Mouse (Mus musculus) ES-E14 (cell line): ENCODE measurements around the gene Nfe2.

ENCODE experiments used
- CHD2 ChIP-seq: IDR thresholded peaks from 2 replicates; pipeline ENCODE4 v1.6.1; 2014; ENCODE audit warnings: mild to moderate bottlenecking, low read depth, low read length, inconsistent platforms
- HCFC1 ChIP-seq: IDR thresholded peaks from 2 replicates; pipeline ENCODE4 v1.6.1; 2012; ENCODE audit warnings: low read length, inconsistent platforms, borderline replicate concordance; ENCODE audit not compliant: insufficient read depth
- ZC3H11A ChIP-seq: IDR thresholded peaks from 2 replicates; pipeline ENCODE4 v1.6.1; 2012; ENCODE audit warnings: low read depth, mild to moderate bottlenecking, inconsistent platforms, low read length, borderline replicate concordance
- ZNF384 ChIP-seq: IDR thresholded peaks from 2 replicates; pipeline ENCODE4 v1.6.1; 2012; ENCODE audit warnings: low read depth, low read length, inconsistent platforms

DNA sequence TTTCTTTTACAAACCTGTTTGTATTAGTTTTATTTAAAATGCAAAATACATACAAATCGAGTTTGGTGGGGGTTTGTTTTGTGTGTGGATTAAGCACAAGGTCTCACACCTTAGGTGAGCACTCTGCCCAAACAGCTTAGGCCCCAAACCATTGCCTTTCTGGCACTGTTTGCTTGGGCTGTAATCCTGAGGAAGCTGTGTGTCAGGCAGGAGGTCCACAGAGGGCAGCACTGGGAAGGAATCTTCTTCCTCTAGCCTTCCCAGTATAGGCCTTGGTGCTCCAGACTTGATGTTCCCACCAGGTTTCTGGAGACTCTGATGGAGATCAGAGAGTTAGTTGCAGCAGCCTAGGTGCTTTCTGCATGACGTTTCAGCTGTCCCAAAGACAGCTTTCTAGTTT, 26.4 kb upstream of the Nfe2 start:
- TF ChIP-seq ZC3H11A (no peak), ZNF384 (no peak), HCFC1 (no peak), CHD2 (no peak)
